Mouse (Mus musculus) kidney, postnatal 0 days (tissue): ENCODE results near the gene Trank1. TPM values are rescaled to one million over a fixed set of nuclear protein-coding genes. Genes with fewer than 3 reads are reported as not detected.

Source experiments
- ATAC-seq: fragments of 200-750 bp; cut with Nextera tagmentation; replicated peaks from 2 replicates; pipeline ENCODE4 v1.8.0; 2017; ENCODE audit warnings: low read depth, moderate number of reproducible peaks, moderate TSS enrichment, moderate library complexity; ENCODE audit not compliant: low FRiP score
- DNase-seq: peaks from one replicate; pipeline ENCODE4 v3.0.0-alpha.2; 2016; ENCODE audit warnings: low spot score
- H3K27ac ChIP-seq: fragments of 300-500 bp; sonication (generic); 2 replicates; pipeline ENCODE4 v1.5.1; 2014; ENCODE audit warnings: mild to moderate bottlenecking
- H3K27me3 ChIP-seq: fragments of 300-500 bp; sonication (generic); 2 replicates; pipeline ENCODE4 v1.6.1; 2014; ENCODE audit warnings: low read length, mixed read lengths; ENCODE audit not compliant: insufficient read depth
- H3K36me3 ChIP-seq: fragments of 300-500 bp; sonication (generic); 2 replicates; pipeline ENCODE4 v1.6.1; 2014; ENCODE audit warnings: low read length, mixed read lengths; ENCODE audit not compliant: insufficient read depth
- H3K4me1 ChIP-seq: fragments of 300-500 bp; sonication (generic); replicated peaks from 2 replicates; pipeline ENCODE4 v1.6.1; 2014; ENCODE audit warnings: antibody characterized with exemption, low read length, mixed read lengths; ENCODE audit not compliant: insufficient read depth
- H3K4me2 ChIP-seq: fragments of 300-500 bp; sonication (generic); 2 replicates; pipeline ENCODE4 v1.6.1; 2014; ENCODE audit warnings: mild to moderate bottlenecking, low read length, moderate library complexity, mixed read lengths
- H3K4me3 ChIP-seq: fragments of 300-500 bp; sonication (generic); replicated peaks from 2 replicates; pipeline ENCODE4 v1.5.1; 2014; ENCODE audit warnings: low read depth, low read length
- H3K9ac ChIP-seq: fragments of 300-500 bp; sonication (generic); 2 replicates; pipeline ENCODE4 v1.6.1; 2014; ENCODE audit warnings: low read depth, low read length
- H3K9me3 ChIP-seq: fragments of 300-500 bp; sonication (generic); replicated peaks from 2 replicates; pipeline ENCODE4 v1.6.1; 2016; ENCODE audit warnings: low read length, inconsistent platforms, mixed read lengths
- CTCF ChIP-seq: IDR thresholded peaks from 2 replicates; pipeline ENCODE4 v1.5.1; 2016; ENCODE audit warnings: antibody characterized with exemption, low read depth, mild to moderate bottlenecking, moderate library complexity
- WGBS: fragments of 180-500 bp; shearing (Covaris S2); extraction: QIAGEN DNeasy Blood & Tissue Kit; methylation state at CpG from one replicate; pipeline ENCODE4 v1.1.7; 2014; 5-methylcytosine and 5-hydroxymethylcytosine counted together
- polyA plus RNA-seq: library from polyadenylated mRNA; unstranded; fragments of >200 nt; fragmentation: Nextera tagmentation; extraction: Ambion mirVana; gene quantifications from 2 replicates; pipeline ENCODE4 v1.2.1, GENCODE M21; 2015

Trank1 gene
- polyA plus RNA-seq, 1 experiment from 2014 or later = 1.0 TPM

- Histone ChIP-seq H3K4me2 (no peak overlapping the region), H3K4me3 (no peak overlapping the region), H3K27ac (no peak overlapping the region), H3K4me1 (no peaks in the 10 kb centered on the region), H3K9ac (no peak overlapping the region), H3K27me3 (no peaks in the 10 kb centered on the region), H3K36me3 (no peaks in the 10 kb centered on the region), H3K9me3 (no peaks in the 10 kb centered on the region)
- DNase-seq = no peak
- ATAC-seq = no peak
- WGBS = 88% methylated on average over 9 of the region's 9 CpGs
- TF ChIP-seq CTCF = no peak
These were observed 78.5 kb downstream of the Trank1 start for GRCm38 (mm10) chr9:111390016-111390415.

- no peaks in the 10 kb centered on the region for H3K36me3 ChIP-seq
- no peaks in the 10 kb centered on the region for H3K27me3 ChIP-seq
- H3K4me1 ChIP-seq = no peaks in the 10 kb centered on the region
- no peak overlapping the region for H3K4me3 ChIP-seq
- no peaks in the 10 kb centered on the region for H3K9me3 ChIP-seq
- ATAC-seq (no peak), DNase-seq (no peak)
- no peak overlapping the region for H3K4me2 ChIP-seq
- no peak overlapping the region for H3K27ac ChIP-seq
- WGBS = 84% methylated on average over 8 of the region's 8 CpGs
- H3K9ac ChIP-seq = no peak overlapping the region
- no peak for TF ChIP-seq CTCF
These were observed 79.5 kb downstream of the Trank1 start for GRCm38 (mm10) chr9:111391036-111391435.

DNA sequence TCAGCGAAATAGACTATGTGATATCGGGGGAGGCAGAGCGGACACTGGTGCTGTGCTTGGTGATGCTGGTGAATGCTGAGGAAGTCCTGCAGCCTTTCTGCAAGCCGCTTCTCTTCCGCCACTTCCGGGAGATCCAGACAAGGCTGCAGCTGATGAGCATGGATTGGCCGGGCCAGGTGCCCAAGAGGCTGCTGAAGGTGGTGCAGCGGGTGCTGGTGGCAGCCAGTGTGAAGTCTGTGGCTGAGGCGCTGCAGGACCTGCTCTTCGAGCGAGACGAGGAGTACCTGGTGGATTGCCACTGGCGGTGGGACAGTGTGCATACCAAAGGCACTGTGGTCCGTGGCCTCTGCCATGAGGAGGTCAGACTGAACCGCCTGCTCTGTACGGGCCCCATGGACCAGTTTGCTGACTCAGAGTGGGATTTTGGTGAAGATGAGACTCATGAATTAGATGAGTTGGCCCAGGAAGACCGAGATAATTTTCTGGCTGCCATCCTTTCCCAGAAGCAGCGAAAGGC, 80.4 kb downstream of the Trank1 start:
- H3K27me3 ChIP-seq = no peaks in the 10 kb centered on the region
- WGBS = 86% methylated on average over 18 of the region's 18 CpGs
- no peak overlapping the region for H3K4me2 ChIP-seq
- H3K9ac ChIP-seq = no peak overlapping the region
- H3K27ac ChIP-seq = no peak overlapping the region
- no peak for ATAC-seq
- H3K4me1 ChIP-seq = no peaks in the 10 kb centered on the region
- no peaks in the 10 kb centered on the region for H3K36me3 ChIP-seq
- TF ChIP-seq CTCF = no peak
- DNase-seq = no peak
- H3K9me3 ChIP-seq = no peaks in the 10 kb centered on the region
- H3K4me3 ChIP-seq = no peak overlapping the region

DNA sequence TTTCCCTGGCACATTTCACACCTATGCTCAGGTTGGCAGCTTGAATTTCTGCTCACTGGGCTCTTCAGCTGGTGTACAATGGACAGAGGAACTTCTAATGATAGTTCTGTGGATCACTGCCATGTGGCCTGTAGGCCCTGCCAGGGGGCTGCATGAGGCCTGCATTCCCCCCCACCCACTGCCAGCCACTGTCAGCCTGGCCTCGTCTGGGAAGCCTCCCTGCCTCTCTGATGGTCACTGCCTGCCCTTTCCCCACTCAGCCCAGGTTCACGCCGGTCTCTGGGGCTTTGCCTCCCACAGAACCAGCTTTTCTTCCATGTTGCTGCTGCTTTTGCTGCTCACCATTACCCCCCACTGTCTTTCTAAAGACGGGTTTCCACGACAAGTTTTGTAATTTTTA, 83.7 kb downstream of the Trank1 start:
- Histone ChIP-seq H3K9me3 (no peaks in the 10 kb centered on the region), H3K36me3 (no peaks in the 10 kb centered on the region), H3K4me2 (no peak overlapping the region), H3K27me3 (no peaks in the 10 kb centered on the region), H3K9ac (no peak overlapping the region), H3K4me1 (no peaks in the 10 kb centered on the region), H3K4me3 (no peak overlapping the region), H3K27ac (no peak overlapping the region)
- TF ChIP-seq CTCF = no peak
- DNase-seq = no peak
- no peak for ATAC-seq
- 75% methylated on average over 5 of the region's 5 CpGs for WGBS

- H3K4me1 ChIP-seq = no peaks in the 10 kb centered on the region
- ATAC-seq = no peak
- H3K9me3 ChIP-seq = no peaks in the 10 kb centered on the region
- H3K36me3 ChIP-seq = no peaks in the 10 kb centered on the region
- H3K4me3 ChIP-seq = no peak overlapping the region
- no peaks in the 10 kb centered on the region for H3K27me3 ChIP-seq
- no peak for DNase-seq
- TF ChIP-seq CTCF = no peak
- H3K27ac ChIP-seq = no peak overlapping the region
- H3K9ac ChIP-seq = no peak overlapping the region
- H3K4me2 ChIP-seq = no peak overlapping the region
- WGBS = 82% methylated on average over 2 of the region's 2 CpGs
These were observed 86.5 kb downstream of the Trank1 start for GRCm38 (mm10) chr9:111398059-111398458.

DNA sequence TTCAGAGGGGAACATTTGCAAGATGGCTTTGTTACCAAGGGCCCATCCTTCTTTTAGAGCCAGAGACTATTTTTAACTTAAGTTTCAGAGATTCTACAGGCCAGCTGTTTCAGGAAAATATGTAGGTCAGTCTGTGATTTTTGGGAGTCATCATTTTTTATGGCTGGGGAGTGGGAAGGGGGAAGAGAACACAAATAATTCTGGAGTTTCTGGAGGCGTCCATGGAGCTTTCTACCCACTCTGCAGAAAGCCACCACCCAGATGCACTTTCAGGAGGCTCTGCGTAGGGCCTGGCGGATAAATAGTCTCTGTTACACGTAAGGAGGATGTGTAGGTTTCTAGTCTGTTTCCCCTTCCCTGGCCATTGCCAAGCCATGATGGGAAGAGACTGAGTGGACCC, 88.5 kb downstream of the Trank1 start:
- Histone ChIP-seq H3K4me1 (no peaks in the 10 kb centered on the region), H3K27ac (no peak overlapping the region), H3K4me3 (no peak overlapping the region), H3K27me3 (no peaks in the 10 kb centered on the region), H3K9me3 (no peaks in the 10 kb centered on the region), H3K4me2 (no peak overlapping the region), H3K36me3 (no peaks in the 10 kb centered on the region), H3K9ac (no peak overlapping the region)
- ATAC-seq (no peak), DNase-seq (no peak)
- whole genome bisulfite sequencing = 78% methylated on average over 4 of the region's 4 CpGs
- no peak for TF ChIP-seq CTCF

DNA sequence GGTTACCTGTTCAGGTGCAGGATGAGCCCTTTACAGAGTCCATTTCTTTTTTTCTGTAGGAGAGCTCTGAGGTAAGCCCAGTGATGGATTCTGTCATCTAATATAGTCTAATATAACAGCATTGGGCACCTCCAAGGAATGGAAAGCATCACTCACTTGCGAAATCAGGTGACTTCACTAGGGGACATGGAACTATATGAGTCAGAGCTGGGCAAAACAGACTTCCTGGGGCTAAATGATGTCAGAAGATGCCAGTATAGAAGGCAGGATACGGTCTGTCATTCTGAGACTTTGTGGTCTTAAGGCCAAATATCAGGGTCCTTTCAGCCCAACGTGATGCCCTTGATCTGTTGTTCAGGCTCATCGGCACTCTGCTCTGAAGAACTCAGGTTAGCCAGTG, 91.6 kb downstream of the Trank1 start:
- TF ChIP-seq CTCF = no peak
- no peak for ATAC-seq
- WGBS = 82% methylated on average over 4 of the region's 4 CpGs

More for the DNA sequence above, 91.6 kb downstream of the Trank1 start:
- no peak for DNase-seq
- H3K4me1 ChIP-seq = no peaks in the 10 kb centered on the region
- H3K36me3 ChIP-seq = no peaks in the 10 kb centered on the region
- no peak overlapping the region for H3K27ac ChIP-seq
- no peaks in the 10 kb centered on the region for H3K27me3 ChIP-seq
- no peak overlapping the region for H3K9ac ChIP-seq
- H3K4me3 ChIP-seq = no peak overlapping the region
- no peaks in the 10 kb centered on the region for H3K9me3 ChIP-seq
- no peak overlapping the region for H3K4me2 ChIP-seq
